Mouse (Mus musculus) G1E (cell line): Measurements from ENCODE around the gene Nfat5.

Source experiments
- CTCF ChIP-seq: IDR thresholded peaks from 2 replicates; pipeline ENCODE4 v1.5.1; 2012; ENCODE audit warnings: low read depth, low read length, inconsistent platforms, mixed read lengths
- GATA1 ChIP-seq: IDR thresholded peaks from 2 replicates; pipeline ENCODE4 v1.6.1; 2012; ENCODE audit warnings: borderline replicate concordance, low read length, inconsistent platforms, mixed read lengths

DNA sequence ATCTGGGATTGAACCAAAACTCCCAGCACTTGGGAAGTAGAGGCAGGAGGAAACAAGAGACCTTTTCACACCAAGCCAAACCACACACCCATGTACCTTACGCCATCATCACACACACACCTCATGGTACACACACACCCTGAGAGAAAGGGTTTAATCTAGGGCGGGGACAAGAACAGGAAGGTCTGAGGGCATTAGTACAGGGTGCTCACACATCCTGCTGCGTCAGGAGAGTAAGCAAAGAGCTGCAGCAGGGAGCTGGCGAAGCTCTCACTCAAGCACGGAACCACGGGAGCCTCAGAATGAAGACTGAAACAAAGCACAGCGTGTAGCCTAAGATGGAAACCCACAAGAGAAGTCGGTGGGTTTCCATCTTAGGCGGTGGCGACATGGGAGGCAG, 120.6 kb downstream of the Nfat5 start:
- TF ChIP-seq CTCF (no peak), GATA1 (no peak)
